Mouse (Mus musculus): Measurements from ENCODE around the gene Ppp1r37. TPM values are rescaled to one million over a fixed set of nuclear protein-coding genes. Genes with fewer than 3 reads are reported as not detected.
A peak's percentile ranks its signal among the peaks of the same experiment; 100 is the strongest.

Gene Ppp1r37
- polyA plus RNA-seq, 1 experiment from 2014 or later, result 3.1 TPM

GRCm38 (mm10) chr7:19563884-19564283 lies 1.0 kb upstream of the Ppp1r37 start:
- Histone ChIP-seq H3K9ac (ENCODE audit: low read depth, low read length) (peak overlapping the region; percentile 94; the same call in 1 of the 2 replicates), H3K4me3 (ENCODE audit: low read depth, low read length) (peak overlapping the region; percentile 99; the same call in 1 of the 2 replicates), H3K27me3 (replicated peaks; ENCODE audit: control insufficient read depth, insufficient read depth, low read length) (no peaks in the 10 kb centered on the region), H3K4me2 (peak overlapping the region; percentile 98), H3K9me3 (ENCODE audit: control insufficient read depth, low read length) (no peaks in the 10 kb centered on the region; the same call in 1 of the 2 replicates), H3K36me3 (ENCODE audit: control insufficient read depth, insufficient read depth, low read length) (peaks cover 25% of the 10 kb centered on the region), H3K4me1 (replicated peaks; ENCODE audit: control insufficient read depth, insufficient read depth, low read length) (peaks cover 37% of the 10 kb centered on the region), H3K27ac (ENCODE audit: low read depth, low read length) (peak overlapping the region; percentile 90)
- ATAC-seq (replicated peaks; ENCODE audit: low FRiP score) (peak; percentile 81), DNase-seq (ENCODE audit: low spot score) (no peak)
- WGBS, result 43% methylated on average over 3 of the region's 3 CpGs

- peak; percentile 94 for DNase-seq (ENCODE audit: low spot score)
- no peaks in the 10 kb centered on the region; the same call in 1 of the 2 replicates for H3K9me3 ChIP-seq (ENCODE audit: control insufficient read depth, low read length)
- WGBS, result under 1% methylated on average over 102 of the region's 102 CpGs
- peak overlapping the region; percentile 94 for H3K9ac ChIP-seq (ENCODE audit: low read depth, low read length)
- peak overlapping the region; percentile 99 for H3K4me3 ChIP-seq (ENCODE audit: low read depth, low read length)
- H3K27ac ChIP-seq (ENCODE audit: low read depth, low read length), result peak overlapping the region; percentile 90
- H3K27me3 ChIP-seq (replicated peaks; ENCODE audit: control insufficient read depth, insufficient read depth, low read length), result no peaks in the 10 kb centered on the region
- peak; percentile 77 for ATAC-seq (replicated peaks; ENCODE audit: low FRiP score)
- H3K4me2 ChIP-seq, result peak overlapping the region; percentile 98
- H3K4me1 ChIP-seq (replicated peaks; ENCODE audit: control insufficient read depth, insufficient read depth, low read length), result peaks cover 42% of the 10 kb centered on the region
- H3K36me3 ChIP-seq (ENCODE audit: control insufficient read depth, insufficient read depth, low read length), result peaks cover 25% of the 10 kb centered on the region
Measured at GRCm38 (mm10) chr7:19561765-19562642, 872 bp downstream of the Ppp1r37 start.

GRCm38 (mm10) chr7:19561431-19561764 lies 1.5 kb downstream of the Ppp1r37 start:
- Histone ChIP-seq H3K36me3 (ENCODE audit: control insufficient read depth, insufficient read depth, low read length) (peaks cover 23% of the 10 kb centered on the region), H3K27me3 (replicated peaks; ENCODE audit: control insufficient read depth, insufficient read depth, low read length) (no peaks in the 10 kb centered on the region), H3K27ac (ENCODE audit: low read depth, low read length) (peak overlapping the region; percentile 90), H3K4me3 (ENCODE audit: low read depth, low read length) (peak overlapping the region; percentile 99), H3K9me3 (ENCODE audit: control insufficient read depth, low read length) (no peaks in the 10 kb centered on the region; the same call in 1 of the 2 replicates), H3K4me2 (peak overlapping the region; percentile 98), H3K4me1 (replicated peaks; ENCODE audit: control insufficient read depth, insufficient read depth, low read length) (peaks cover 42% of the 10 kb centered on the region), H3K9ac (ENCODE audit: low read depth, low read length) (peak overlapping the region; percentile 94)
- DNase-seq (ENCODE audit: low spot score) (no peak), ATAC-seq (replicated peaks; ENCODE audit: low FRiP score) (no peak)
- WGBS, result under 1% methylated on average over 11 of the region's 11 CpGs

- no peak for ATAC-seq (replicated peaks; ENCODE audit: low FRiP score)
- Histone ChIP-seq H3K27me3 (replicated peaks; ENCODE audit: control insufficient read depth, insufficient read depth, low read length) (no peaks in the 10 kb centered on the region), H3K4me3 (ENCODE audit: low read depth, low read length) (peak overlapping the region; percentile 99), H3K36me3 (ENCODE audit: control insufficient read depth, insufficient read depth, low read length) (peaks cover 21% of the 10 kb centered on the region), H3K9ac (ENCODE audit: low read depth, low read length) (peak overlapping the region; percentile 94), H3K4me2 (peak overlapping the region; percentile 98), H3K27ac (ENCODE audit: low read depth, low read length) (peak overlapping the region; percentile 90; the same call in 1 of the 2 replicates), H3K4me1 (replicated peaks; ENCODE audit: control insufficient read depth, insufficient read depth, low read length) (peaks cover 42% of the 10 kb centered on the region), H3K9me3 (ENCODE audit: control insufficient read depth, low read length) (no peaks in the 10 kb centered on the region; the same call in 1 of the 2 replicates)
- WGBS, result 17% methylated on average over 11 of the region's 11 CpGs
- DNase-seq (ENCODE audit: low spot score), result no peak
Measured at GRCm38 (mm10) chr7:19560491-19561260, 2.2 kb downstream of the Ppp1r37 start.

GRCm38 (mm10) chr7:19558965-19559364 lies 3.9 kb downstream of the Ppp1r37 start:
- Histone ChIP-seq H3K9ac (ENCODE audit: low read depth, low read length) (no peak overlapping the region; the same call in 1 of the 2 replicates), H3K36me3 (ENCODE audit: control insufficient read depth, insufficient read depth, low read length) (peaks cover 7% of the 10 kb centered on the region), H3K27ac (ENCODE audit: low read depth, low read length) (no peak overlapping the region), H3K27me3 (replicated peaks; ENCODE audit: control insufficient read depth, insufficient read depth, low read length) (no peaks in the 10 kb centered on the region), H3K4me1 (replicated peaks; ENCODE audit: control insufficient read depth, insufficient read depth, low read length) (peaks cover 37% of the 10 kb centered on the region), H3K9me3 (ENCODE audit: control insufficient read depth, low read length) (no peaks in the 10 kb centered on the region), H3K4me3 (ENCODE audit: low read depth, low read length) (no peak overlapping the region), H3K4me2 (peak overlapping the region; percentile 16)
- 36% methylated on average over 2 of the region's 2 CpGs for WGBS
- DNase-seq (ENCODE audit: low spot score), result no peak
- ATAC-seq (replicated peaks; ENCODE audit: low FRiP score), result no peak

GRCm38 (mm10) chr7:19557982-19558900 lies 4.6 kb downstream of the Ppp1r37 start:
- DNase-seq (ENCODE audit: low spot score) (no peak), ATAC-seq (replicated peaks; ENCODE audit: low FRiP score) (no peak)
- H3K36me3 ChIP-seq (ENCODE audit: control insufficient read depth, insufficient read depth, low read length), result peaks cover 14% of the 10 kb centered on the region
- peaks cover 29% of the 10 kb centered on the region for H3K4me1 ChIP-seq (replicated peaks; ENCODE audit: control insufficient read depth, insufficient read depth, low read length)
- no peak overlapping the region for H3K4me3 ChIP-seq (ENCODE audit: low read depth, low read length)
- no peaks in the 10 kb centered on the region for H3K27me3 ChIP-seq (replicated peaks; ENCODE audit: control insufficient read depth, insufficient read depth, low read length)
- H3K9ac ChIP-seq (ENCODE audit: low read depth, low read length), result no peak overlapping the region; the same call in 1 of the 2 replicates
- peak overlapping the region; percentile 16; the same call in 1 of the 2 replicates for H3K4me2 ChIP-seq
- WGBS, result 91% methylated on average over 6 of the region's 6 CpGs
- H3K9me3 ChIP-seq (ENCODE audit: control insufficient read depth, low read length), result no peaks in the 10 kb centered on the region
- H3K27ac ChIP-seq (ENCODE audit: low read depth, low read length), result no peak overlapping the region

- no peak overlapping the region for H3K4me3 ChIP-seq (ENCODE audit: low read depth, low read length)
- H3K4me1 ChIP-seq (replicated peaks; ENCODE audit: control insufficient read depth, insufficient read depth, low read length), result peaks cover 34% of the 10 kb centered on the region
- no peak overlapping the region for H3K9ac ChIP-seq (ENCODE audit: low read depth, low read length)
- ATAC-seq (replicated peaks; ENCODE audit: low FRiP score) (no peak), DNase-seq (ENCODE audit: low spot score) (no peak)
- no peaks in the 10 kb centered on the region for H3K27me3 ChIP-seq (replicated peaks; ENCODE audit: control insufficient read depth, insufficient read depth, low read length)
- peaks cover 15% of the 10 kb centered on the region for H3K36me3 ChIP-seq (ENCODE audit: control insufficient read depth, insufficient read depth, low read length)
- WGBS, result 98% methylated on average over 2 of the region's 2 CpGs
- no peak overlapping the region for H3K27ac ChIP-seq (ENCODE audit: low read depth, low read length)
- H3K4me2 ChIP-seq, result no peak overlapping the region
- H3K9me3 ChIP-seq (ENCODE audit: control insufficient read depth, low read length), result no peaks in the 10 kb centered on the region
Measured at GRCm38 (mm10) chr7:19557086-19557485, 5.8 kb downstream of the Ppp1r37 start.

- H3K36me3 ChIP-seq (ENCODE audit: control insufficient read depth, insufficient read depth, low read length), result peaks cover 15% of the 10 kb centered on the region
- no peak overlapping the region for H3K4me2 ChIP-seq
- no peaks in the 10 kb centered on the region for H3K9me3 ChIP-seq (ENCODE audit: control insufficient read depth, low read length)
- no peak overlapping the region for H3K4me3 ChIP-seq (ENCODE audit: low read depth, low read length)
- H3K27ac ChIP-seq (ENCODE audit: low read depth, low read length), result no peak overlapping the region
- DNase-seq (ENCODE audit: low spot score) (no peak), ATAC-seq (replicated peaks; ENCODE audit: low FRiP score) (no peak)
- no peak overlapping the region for H3K9ac ChIP-seq (ENCODE audit: low read depth, low read length)
- 74% methylated on average over 1 of the region's 1 CpGs for WGBS
- peaks cover 19% of the 10 kb centered on the region for H3K4me1 ChIP-seq (replicated peaks; ENCODE audit: control insufficient read depth, insufficient read depth, low read length)
- no peaks in the 10 kb centered on the region for H3K27me3 ChIP-seq (replicated peaks; ENCODE audit: control insufficient read depth, insufficient read depth, low read length)
Measured at GRCm38 (mm10) chr7:19554168-19554567, 8.7 kb downstream of the Ppp1r37 start.
